Mouse (Mus musculus) midbrain, embryonic 11.5 days (tissue): ENCODE results near the gene L3mbtl1. TPM values are rescaled to one million over a fixed set of nuclear protein-coding genes. Genes with fewer than 3 reads are reported as not detected.

Experiments used
- ATAC-seq: fragments of 200-750 bp; cut with Nextera tagmentation; 2 replicates; pipeline ENCODE4 v1.8.0; 2017; ENCODE audit warnings: moderate TSS enrichment, moderate library complexity; ENCODE audit not compliant: low FRiP score
- DNase-seq: peaks from one replicate; pipeline ENCODE4 v3.0.0; 2015; ENCODE audit warnings: low spot score; ENCODE audit errors: missing footprints
- H3K27ac ChIP-seq: fragments of 300-500 bp; sonication (generic); 2 replicates; pipeline ENCODE4 v1.5.1; 2014; ENCODE audit warnings: low read depth, low read length
- H3K27me3 ChIP-seq: fragments of 300-500 bp; sonication (generic); 2 replicates; pipeline ENCODE4 v1.6.1; 2014; ENCODE audit warnings: mild to moderate bottlenecking, low read length, moderate library complexity, mixed read lengths; ENCODE audit not compliant: control insufficient read depth, insufficient read depth
- H3K36me3 ChIP-seq: fragments of 300-500 bp; sonication (generic); 2 replicates; pipeline ENCODE4 v1.6.1; 2014; ENCODE audit warnings: mild to moderate bottlenecking, low read length, moderate library complexity, mixed read lengths; ENCODE audit not compliant: control insufficient read depth, insufficient read depth
- H3K4me1 ChIP-seq: fragments of 300-500 bp; sonication (generic); 2 replicates; pipeline ENCODE4 v1.6.1; 2014; ENCODE audit warnings: low read length; ENCODE audit not compliant: control insufficient read depth, insufficient read depth
- H3K4me2 ChIP-seq: fragments of 300-500 bp; sonication (generic); 2 replicates; pipeline ENCODE4 v1.6.1; 2014; ENCODE audit warnings: mild to moderate bottlenecking, moderate library complexity
- H3K4me3 ChIP-seq: fragments of 300-500 bp; sonication (generic); 2 replicates; pipeline ENCODE4 v1.5.1; 2014; ENCODE audit warnings: low read depth, low read length
- H3K9ac ChIP-seq: fragments of 300-500 bp; sonication (generic); 2 replicates; pipeline ENCODE4 v1.6.1; 2014; ENCODE audit warnings: low read length
- H3K9me3 ChIP-seq: fragments of 300-500 bp; sonication (generic); 2 replicates; pipeline ENCODE4 v1.6.1; 2016; ENCODE audit warnings: low read length; ENCODE audit not compliant: control insufficient read depth
- WGBS: fragments of 180-500 bp; shearing (Covaris S2); extraction: QIAGEN DNeasy Blood & Tissue Kit; methylation state at CpG from one replicate; pipeline ENCODE4 v1.1.7; 2014; 5-methylcytosine and 5-hydroxymethylcytosine counted together
- polyA plus RNA-seq: library from polyadenylated mRNA; unstranded; fragments of >200 nt; fragmentation: Nextera tagmentation; extraction: Ambion mirVana; gene quantifications from 2 replicates; pipeline ENCODE4 v1.2.1, GENCODE M21; 2014

Gene L3mbtl1
- polyA plus RNA-seq, 1 experiment from 2014 or later = not detected

- no peak for DNase-seq
- H3K27me3 ChIP-seq = no peaks in the 10 kb centered on the region
- H3K4me2 ChIP-seq = no peak overlapping the region
- no peak overlapping the region for H3K9ac ChIP-seq
- WGBS = 82% methylated on average over 9 of the region's 9 CpGs
- peaks cover 3% of the 10 kb centered on the region; the same call in 1 of the 2 replicates for H3K4me1 ChIP-seq
- no peak for ATAC-seq
- no peaks in the 10 kb centered on the region for H3K9me3 ChIP-seq
- H3K4me3 ChIP-seq = no peak overlapping the region
- H3K36me3 ChIP-seq = no peaks in the 10 kb centered on the region
- no peak overlapping the region for H3K27ac ChIP-seq
Observed at GRCm38 (mm10) chr2:162993881-162994616, 50.8 kb downstream of the L3mbtl1 start.

DNA sequence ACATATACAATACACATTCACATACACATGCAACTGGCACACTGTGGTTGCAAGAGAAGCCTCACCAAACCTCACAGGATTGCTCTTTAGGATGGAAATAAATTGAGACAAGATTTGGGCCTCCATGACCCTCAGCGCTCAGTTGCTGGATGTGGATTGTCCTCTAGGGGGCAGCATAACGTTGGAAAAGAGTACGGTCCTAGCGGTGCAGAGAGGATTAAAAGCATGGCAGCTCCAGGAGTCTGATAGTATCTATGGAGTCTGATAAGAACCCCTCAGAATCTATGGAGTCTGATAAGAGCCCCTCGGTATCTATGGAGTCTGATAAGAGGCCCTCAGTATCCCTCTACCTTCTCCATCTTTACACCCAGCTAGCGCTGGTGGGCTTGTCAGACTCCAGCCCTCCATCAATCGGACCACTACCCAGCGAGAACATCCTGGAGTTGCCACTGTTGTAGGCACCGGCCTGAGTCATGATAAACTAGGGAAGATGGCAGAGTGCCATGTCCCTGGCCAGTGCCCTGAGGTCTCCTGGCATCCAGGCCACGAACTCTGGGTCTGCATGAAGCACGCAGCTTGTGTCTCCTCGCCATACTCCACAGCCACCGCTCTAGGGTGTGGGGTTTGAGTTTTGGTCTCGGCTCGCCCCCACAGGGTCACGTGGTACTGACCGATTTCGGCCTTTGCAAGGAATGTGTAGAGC lies 55.4 kb downstream of the L3mbtl1 start:
- Histone ChIP-seq H3K36me3 (no peaks in the 10 kb centered on the region), H3K4me1 (peaks cover 3% of the 10 kb centered on the region; the same call in 1 of the 2 replicates), H3K27ac (no peak overlapping the region), H3K27me3 (no peaks in the 10 kb centered on the region), H3K9ac (no peak overlapping the region), H3K9me3 (no peaks in the 10 kb centered on the region), H3K4me2 (peak overlapping the region; percentile 40), H3K4me3 (peak overlapping the region; percentile 15; the same call in 1 of the 2 replicates)
- DNase-seq (peak; percentile 95), ATAC-seq (peak; percentile 80)
- WGBS = 34% methylated on average over 18 of the region's 18 CpGs

DNA sequence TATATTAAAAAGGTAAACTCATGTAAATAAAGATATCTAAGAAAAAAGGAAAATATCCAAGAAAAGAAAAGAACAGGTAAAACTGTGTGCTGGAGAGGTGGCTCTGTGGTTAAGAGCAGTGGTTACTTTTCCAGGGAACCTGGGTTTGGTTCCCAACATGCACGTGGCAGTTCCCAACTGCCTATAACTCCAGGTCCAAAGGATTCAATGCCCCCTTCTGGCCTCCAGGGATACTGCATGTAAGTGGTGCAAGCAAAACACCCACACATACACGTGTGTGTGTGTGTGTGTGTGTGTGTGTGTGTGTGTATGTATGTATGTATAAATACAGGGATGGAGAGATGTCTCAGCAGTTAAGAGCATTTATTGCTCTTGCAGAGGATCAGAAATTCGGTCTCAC lies 56.5 kb downstream of the L3mbtl1 start:
- peaks cover 3% of the 10 kb centered on the region; the same call in 1 of the 2 replicates for H3K4me1 ChIP-seq
- H3K9ac ChIP-seq = no peak overlapping the region
- DNase-seq = peak; percentile 84
- H3K36me3 ChIP-seq = no peaks in the 10 kb centered on the region
- no peak for ATAC-seq
- no peaks in the 10 kb centered on the region for H3K27me3 ChIP-seq
- 31% methylated on average over 3 of the region's 3 CpGs for WGBS
- no peaks in the 10 kb centered on the region for H3K9me3 ChIP-seq
- no peak overlapping the region for H3K27ac ChIP-seq
- no peak overlapping the region for H3K4me3 ChIP-seq
- no peak overlapping the region for H3K4me2 ChIP-seq

DNA sequence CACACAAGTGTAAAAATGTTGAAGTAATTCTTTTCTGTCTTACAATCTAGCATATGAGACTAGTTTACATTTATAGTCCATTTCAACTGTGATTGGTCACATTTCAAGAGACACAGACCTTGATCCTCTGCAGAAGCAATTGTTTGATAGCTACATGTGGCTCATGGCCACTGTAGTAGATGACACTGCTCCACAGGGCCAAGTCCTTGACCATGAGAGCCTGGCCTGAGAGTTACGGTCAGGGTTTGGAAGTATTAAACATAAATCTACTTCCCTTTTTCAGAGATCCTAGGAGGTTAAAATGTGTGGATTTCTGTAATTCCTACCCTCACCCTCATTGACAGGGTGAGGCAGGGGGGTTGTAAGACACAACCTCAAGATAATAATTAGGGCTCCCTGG lies 57.8 kb downstream of the L3mbtl1 start:
- H3K4me1 ChIP-seq = peaks cover 3% of the 10 kb centered on the region; the same call in 1 of the 2 replicates
- no peaks in the 10 kb centered on the region for H3K36me3 ChIP-seq
- no peak overlapping the region for H3K9ac ChIP-seq
- 88% methylated on average over 1 of the region's 1 CpGs for WGBS
- ATAC-seq = no peak
- H3K4me3 ChIP-seq = no peak overlapping the region
- DNase-seq = no peak
- no peaks in the 10 kb centered on the region for H3K9me3 ChIP-seq
- H3K27me3 ChIP-seq = no peaks in the 10 kb centered on the region
- H3K4me2 ChIP-seq = no peak overlapping the region
- H3K27ac ChIP-seq = no peak overlapping the region

- Histone ChIP-seq H3K4me3 (no peak overlapping the region), H3K9ac (no peak overlapping the region), H3K36me3 (no peaks in the 10 kb centered on the region), H3K4me1 (no peaks in the 10 kb centered on the region), H3K4me2 (no peak overlapping the region), H3K27me3 (no peaks in the 10 kb centered on the region), H3K27ac (no peak overlapping the region), H3K9me3 (no peaks in the 10 kb centered on the region)
- WGBS = 82% methylated on average over 4 of the region's 4 CpGs
- ATAC-seq (no peak), DNase-seq (no peak)
Observed at GRCm38 (mm10) chr2:163007299-163007698, 64.0 kb downstream of the L3mbtl1 start.

DNA sequence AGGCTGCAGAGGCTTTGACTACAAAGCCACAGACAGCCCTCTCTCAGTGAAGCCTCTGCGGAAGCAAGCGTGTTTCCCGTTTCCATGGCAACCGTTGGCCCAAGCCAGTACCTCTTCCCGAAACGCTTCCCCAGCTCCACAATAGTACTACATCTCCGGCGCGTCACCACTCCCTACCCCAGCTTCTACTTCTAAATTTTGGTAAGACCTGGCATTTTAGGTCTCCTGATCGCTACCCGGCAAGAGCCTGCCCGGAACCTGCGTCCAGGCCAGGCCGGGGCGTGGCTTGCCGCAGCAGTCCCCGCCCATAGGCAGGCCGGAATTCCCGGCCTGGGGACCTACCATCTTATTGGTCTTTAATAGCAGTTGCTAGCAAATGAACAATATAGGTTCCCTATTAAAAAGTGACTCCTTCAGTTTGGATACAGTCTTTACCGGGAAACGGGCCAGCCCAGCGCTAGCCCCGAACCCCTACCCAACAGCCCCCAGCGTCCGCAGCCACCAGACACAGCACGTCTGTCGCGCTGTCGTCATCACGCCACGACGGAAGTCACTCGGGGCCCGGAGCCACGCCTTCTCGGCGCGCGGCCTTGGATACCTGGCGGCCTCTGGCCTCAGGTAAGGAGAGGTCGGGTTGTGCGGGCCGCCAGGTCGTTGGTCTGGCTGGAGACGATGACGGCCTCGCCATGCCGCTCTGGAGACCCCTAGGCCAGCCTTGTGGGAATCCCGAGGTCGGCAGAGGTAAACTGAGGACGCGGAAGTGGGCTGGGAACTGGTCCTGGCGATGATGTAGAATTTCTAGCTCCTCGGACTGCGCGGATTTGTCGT lies 73.9 kb downstream of the L3mbtl1 start, which contains the start of gene Ift52:
TSS of gene Ift52 (plus strand) at position 439 of the 828 bp plus-strand sequence.
- H3K4me1 ChIP-seq = peaks cover 9% of the 10 kb centered on the region
- H3K27ac ChIP-seq = peak within 1 kb of the TSS; percentile 27; the same call in 1 of the 2 replicates
- WGBS = under 1% methylated on average over 57 of the region's 57 CpGs
- H3K9ac ChIP-seq = peak within 1 kb of the TSS; percentile 81
- H3K36me3 ChIP-seq = no peaks in the 10 kb centered on the region
- peak within 1 kb of the TSS; percentile 64 for H3K4me2 ChIP-seq
- peak; percentile 97 for ATAC-seq
- no peaks in the 10 kb centered on the region for H3K9me3 ChIP-seq
- peak within 1 kb of the TSS; percentile 79 for H3K4me3 ChIP-seq
- no peaks in the 10 kb centered on the region for H3K27me3 ChIP-seq
- DNase-seq = peak; percentile 99

Other genes starting within 250 kb of the L3mbtl1 start
- gene Srsf6, start 11.9 kb upstream of the L3mbtl1 start, polyA plus RNA-seq = 282 and 289 TPM in 2 replicates
- gene Sgk2, start 43.9 kb downstream of the L3mbtl1 start, polyA plus RNA-seq = 0.11 TPM in 1 of 2 replicates, not detected in the other
- gene Ift52, start 73.9 kb downstream of the L3mbtl1 start, polyA plus RNA-seq = 58.6 and 61.3 TPM in 2 replicates
- 25.7 and 29.8 TPM in 2 replicates for gene Mybl2, start 111.2 kb downstream of the L3mbtl1 start, polyA plus RNA-seq
- not detected in 2 replicates for gene Gtsf1l, start 144.4 kb downstream of the L3mbtl1 start, polyA plus RNA-seq